Mouse (Mus musculus) adrenal gland, postnatal 14 days (tissue): ENCODE results near the gene Shroom1. TPM values are rescaled to one million over a fixed set of nuclear protein-coding genes. Genes with fewer than 3 reads are reported as not detected.

Experiments
- DNase-seq: peaks from one replicate; pipeline ENCODE4 v3.0.0; 2021; ENCODE audit warnings: mixed read lengths
- total RNA-seq: library from RNA; stranded (reverse); gene quantifications from 2 replicates; pipeline ENCODE4 v1.2.3, GENCODE M21; 2021

Gene Shroom1
- total RNA-seq, 1 experiment from 2014 or later = 5.7 TPM

GRCm38 (mm10) chr11:53479783-53480301 lies 22.8 kb downstream of the Shroom1 start, which contains the start of the genes Gm9945 and Sowaha:
TSS of gene Gm9945 (plus strand) at chr11:53480166.
TSS of gene Sowaha (minus strand) at chr11:53480274.
- peak; percentile 40 for DNase-seq

DNA sequence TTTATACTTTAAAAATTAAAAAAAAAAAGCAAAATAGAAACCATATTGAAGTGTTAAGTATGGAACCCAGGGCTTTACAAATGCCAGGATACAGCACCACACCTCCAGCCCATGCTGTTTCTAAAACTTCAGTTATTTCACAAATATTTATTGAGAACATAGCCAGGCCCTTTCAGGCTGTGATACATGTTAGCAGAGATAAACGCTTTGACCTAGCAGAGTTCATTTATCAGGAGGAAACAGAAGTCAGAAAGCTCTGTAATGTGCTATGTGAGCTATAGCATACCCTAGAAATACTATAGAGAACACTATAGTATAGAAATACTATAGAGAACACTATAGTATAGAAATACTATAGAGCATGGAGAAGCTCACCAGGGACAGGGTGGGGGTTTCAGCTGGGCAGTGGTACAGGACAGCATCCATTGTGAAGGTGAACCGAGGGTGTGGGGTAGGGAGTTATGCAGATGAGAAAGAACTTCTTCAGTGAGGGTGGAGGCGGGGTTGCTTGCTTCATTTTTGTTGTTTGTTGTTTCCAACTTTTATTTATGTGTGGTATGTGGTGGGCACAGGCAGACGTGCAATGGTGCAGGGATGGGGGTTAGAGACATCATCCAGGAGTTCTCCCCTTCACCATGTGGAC lies 24.2 kb downstream of the Shroom1 start:
- DNase-seq = no peak

GRCm38 (mm10) chr11:53483159-53483891 lies 26.3 kb downstream of the Shroom1 start:
- DNase-seq = peak; percentile 46

DNA sequence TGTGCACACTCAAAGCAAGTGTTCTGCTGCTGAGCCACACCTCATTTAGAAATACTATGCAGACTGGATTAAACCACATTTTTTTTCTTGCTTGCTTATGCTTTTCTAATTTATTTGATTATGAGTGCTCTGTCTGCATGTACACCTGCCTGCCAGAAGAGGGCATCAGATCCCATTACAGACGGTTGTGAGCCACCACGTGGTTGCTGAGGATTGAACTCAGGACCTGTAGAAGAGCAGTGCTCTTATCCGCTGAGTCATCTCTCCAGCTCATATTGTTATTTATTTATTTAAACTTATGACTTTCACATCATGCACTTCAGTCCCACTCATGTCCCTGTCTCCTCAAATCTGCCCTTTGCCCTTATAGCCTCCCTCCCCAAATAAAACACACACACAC lies 28.7 kb downstream of the Shroom1 start:
- no peak for DNase-seq

GRCm38 (mm10) chr11:53486351-53486750 lies 29.3 kb downstream of the Shroom1 start:
- peak; percentile 38 for DNase-seq

GRCm38 (mm10) chr11:53486822-53487594 lies 30.0 kb downstream of the Shroom1 start:
- peak; percentile 59 for DNase-seq

- DNase-seq = no peak
Measured at GRCm38 (mm10) chr11:53489007-53489406, 32.0 kb downstream of the Shroom1 start.

GRCm38 (mm10) chr11:53489421-53489820 lies 32.4 kb downstream of the Shroom1 start:
- DNase-seq = no peak

DNA sequence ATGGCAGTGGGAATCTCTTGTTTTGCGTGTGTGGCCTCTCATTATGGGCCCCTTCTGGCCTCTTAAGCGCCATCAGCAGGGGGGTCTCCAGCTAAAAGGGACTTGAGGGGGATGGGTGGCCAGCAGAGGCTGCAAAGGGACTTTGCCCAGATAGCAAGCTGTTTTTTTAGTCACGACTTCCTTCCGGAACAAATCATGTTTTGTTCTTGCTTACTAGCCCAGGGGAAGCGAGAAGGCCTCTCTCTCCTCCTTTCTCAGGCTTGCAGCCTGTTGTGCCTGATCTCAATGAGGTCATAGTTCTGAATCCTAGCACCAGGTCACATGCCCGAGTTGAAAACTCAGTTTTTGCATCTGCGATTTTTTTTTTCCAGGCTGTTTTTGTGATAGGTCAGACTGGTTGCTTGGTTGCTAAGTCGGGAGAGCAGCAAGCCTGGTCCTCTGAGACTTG lies 35.0 kb downstream of the Shroom1 start:
- DNase-seq = no peak

- DNase-seq = no peak
Measured at GRCm38 (mm10) chr11:53493243-53493955, 36.4 kb downstream of the Shroom1 start.

DNA sequence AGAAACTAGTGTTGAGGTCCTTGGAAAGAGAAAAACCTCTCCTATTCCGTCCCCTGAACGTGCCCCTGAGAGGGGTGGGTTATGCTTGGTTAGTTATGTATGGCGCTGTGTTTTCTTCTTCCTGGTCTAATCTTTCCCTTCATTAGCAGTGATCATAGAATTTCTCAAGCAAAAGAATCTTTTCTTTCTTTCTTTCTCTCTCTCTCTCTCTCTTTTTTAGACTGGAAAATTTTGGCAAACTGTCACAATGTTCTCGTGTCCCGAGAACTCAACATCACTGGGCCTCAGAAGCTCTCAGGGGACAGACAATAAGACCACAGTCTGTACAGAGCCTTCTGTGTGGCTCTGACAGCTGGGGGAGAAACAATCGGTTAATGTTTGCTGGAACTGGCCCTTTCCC lies 38.4 kb downstream of the Shroom1 start:
- DNase-seq = no peak

DNA sequence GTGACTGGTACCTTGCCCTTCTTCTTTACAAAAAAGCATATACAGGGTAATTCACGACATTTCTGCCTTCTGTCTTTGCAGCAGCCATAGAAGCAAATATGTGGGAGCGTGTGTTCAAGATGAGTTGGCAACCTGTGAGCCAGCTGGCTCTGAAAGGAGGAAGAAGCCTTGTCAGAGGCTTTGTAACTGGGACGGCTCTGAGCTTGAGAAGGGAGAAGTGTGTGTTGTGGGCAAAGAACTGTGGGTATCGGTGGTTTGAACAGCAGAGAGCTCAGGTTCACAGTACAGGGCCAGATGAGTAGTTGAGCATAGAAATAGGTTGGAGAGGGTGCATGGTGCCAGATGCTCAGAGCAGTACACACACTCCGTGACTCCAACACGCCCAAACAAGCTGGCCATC lies 39.9 kb downstream of the Shroom1 start:
- DNase-seq = no peak

DNA sequence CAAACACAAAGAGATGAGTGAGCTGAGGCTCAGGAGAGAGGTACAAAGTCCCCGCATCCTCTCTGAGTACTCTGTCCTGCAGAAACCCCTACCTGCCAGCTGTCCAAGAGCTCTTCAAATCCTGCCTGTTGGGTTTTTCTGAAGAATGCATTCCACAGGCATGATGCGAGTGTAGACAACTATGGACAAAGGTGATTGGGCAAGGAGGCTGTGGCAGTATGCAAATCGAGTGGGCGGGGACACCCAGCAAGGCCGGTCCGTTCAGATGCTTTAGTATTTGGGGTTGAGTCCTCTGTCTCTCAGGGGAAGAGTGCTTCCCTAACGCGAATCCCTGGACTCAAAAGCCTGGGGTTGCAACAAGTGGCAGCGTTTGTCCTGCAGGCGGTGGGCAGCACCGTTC lies 43.6 kb downstream of the Shroom1 start:
- peak; percentile 42 for DNase-seq

GRCm38 (mm10) chr11:53502039-53502765 lies 45.2 kb downstream of the Shroom1 start:
- DNase-seq = no peak

- no peak for DNase-seq
Measured at GRCm38 (mm10) chr11:53503738-53504137, 46.7 kb downstream of the Shroom1 start.

- DNase-seq = no peak
Measured at GRCm38 (mm10) chr11:53504376-53504775, 47.4 kb downstream of the Shroom1 start.

GRCm38 (mm10) chr11:53505026-53505663 lies 48.1 kb downstream of the Shroom1 start:
- DNase-seq = no peak

DNA sequence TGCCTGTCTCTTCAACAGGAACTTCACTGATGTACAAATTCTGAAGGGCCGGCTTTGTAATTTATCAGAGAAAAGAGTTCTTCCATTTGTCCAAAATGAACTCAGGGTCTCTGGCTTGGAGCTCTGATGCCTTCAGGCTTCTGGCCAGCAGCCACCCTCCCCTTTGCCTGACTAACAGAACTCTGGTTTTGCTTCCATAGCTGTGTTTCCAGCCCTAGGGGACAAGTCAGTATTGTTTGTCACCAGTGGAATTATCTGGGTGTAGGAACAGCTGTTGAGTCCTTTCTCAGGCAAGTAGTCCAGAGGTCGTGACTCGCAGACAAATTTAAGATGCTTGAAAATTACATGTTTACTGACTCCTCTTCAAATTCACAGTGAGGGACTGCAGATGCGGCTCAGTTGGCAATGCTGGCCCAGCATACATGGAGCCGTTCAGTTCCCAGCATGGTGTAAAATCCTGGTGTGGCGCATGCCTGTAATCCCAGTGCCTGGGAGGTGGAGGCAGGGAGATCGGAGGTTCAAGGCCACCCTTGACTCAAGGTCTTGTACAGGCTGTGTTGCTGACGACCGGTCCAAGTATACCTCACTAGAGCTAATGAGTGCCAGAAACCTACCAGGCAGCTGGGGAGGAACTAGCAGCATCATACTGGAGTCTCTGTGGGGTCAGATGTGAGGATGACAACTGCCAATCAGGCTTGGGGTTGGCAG lies 50.2 kb downstream of the Shroom1 start:
- no peak for DNase-seq

DNA sequence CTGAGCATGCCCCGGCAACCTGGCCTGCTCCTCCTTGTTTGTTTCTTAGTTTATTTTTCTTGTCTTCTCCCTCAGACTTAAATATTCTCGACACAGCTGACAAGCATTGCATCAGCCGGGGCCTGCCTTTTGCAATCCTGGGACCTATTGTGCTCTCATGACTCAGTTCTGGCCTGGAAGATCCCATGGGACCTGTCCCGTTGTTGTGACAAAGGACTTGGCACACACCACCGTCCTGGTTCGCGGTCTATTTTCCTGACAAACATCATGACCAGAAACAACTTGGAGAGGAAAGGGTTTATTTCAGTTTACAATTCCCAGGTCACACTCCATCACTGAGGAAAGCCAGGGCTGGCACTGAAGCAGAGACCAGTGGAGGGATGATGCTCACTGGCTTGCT lies 51.1 kb downstream of the Shroom1 start:
- peak; percentile 85 for DNase-seq

DNA sequence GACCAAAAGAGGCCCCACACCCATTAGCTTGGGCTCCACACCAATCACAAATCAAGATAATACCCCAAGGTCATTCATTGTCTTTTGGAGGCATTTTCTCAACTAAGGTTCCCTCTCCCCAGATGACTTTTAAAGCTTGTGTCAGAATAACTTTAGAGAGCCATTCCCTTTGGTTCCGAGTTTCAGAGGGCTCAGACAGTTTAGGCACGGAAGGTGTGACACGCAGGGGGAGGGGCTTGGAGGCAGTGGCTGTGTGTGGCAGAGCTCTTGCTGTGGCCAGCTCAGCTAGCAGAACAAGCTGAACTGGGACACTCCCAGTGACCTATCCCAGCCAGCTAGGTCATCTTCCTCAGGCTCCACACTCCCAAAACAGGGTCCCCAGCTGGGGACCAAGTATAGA lies 51.6 kb downstream of the Shroom1 start:
- no peak for DNase-seq
